Mouse (Mus musculus) right cerebral cortex, adult 18-20 months (tissue): ENCODE measurements around the gene Spag5.
"Not testable (repeated sequence)": the region's sequence is repeated elsewhere in the genome, so short reads cannot be mapped to it uniquely, and the experiment has no call there.

Experiments used
- DNase-seq: peaks from one replicate; pipeline ENCODE4 v3.0.0; 2022; ENCODE audit warnings: mixed read lengths

Spag5 gene

GRCm38 (mm10) chr11:78301357-78302084, at the start of gene Spag5:
TSS of gene Spag5 (plus strand) at chr11:78301529.
- peak; percentile 94 for DNase-seq

GRCm38 (mm10) chr11:78256618-78257017, 44.7 kb upstream of the Spag5 start:
- no peak for DNase-seq

- no peak for DNase-seq
Measured at GRCm38 (mm10) chr11:78260489-78261258, 40.7 kb upstream of the Spag5 start.

GRCm38 (mm10) chr11:78261380-78262352, 39.7 kb upstream of the Spag5 start, which contains the start of gene 2610507B11Rik:
TSS of gene 2610507B11Rik (plus strand) at chr11:78261752.
- DNase-seq, result peak; percentile 93

DNA sequence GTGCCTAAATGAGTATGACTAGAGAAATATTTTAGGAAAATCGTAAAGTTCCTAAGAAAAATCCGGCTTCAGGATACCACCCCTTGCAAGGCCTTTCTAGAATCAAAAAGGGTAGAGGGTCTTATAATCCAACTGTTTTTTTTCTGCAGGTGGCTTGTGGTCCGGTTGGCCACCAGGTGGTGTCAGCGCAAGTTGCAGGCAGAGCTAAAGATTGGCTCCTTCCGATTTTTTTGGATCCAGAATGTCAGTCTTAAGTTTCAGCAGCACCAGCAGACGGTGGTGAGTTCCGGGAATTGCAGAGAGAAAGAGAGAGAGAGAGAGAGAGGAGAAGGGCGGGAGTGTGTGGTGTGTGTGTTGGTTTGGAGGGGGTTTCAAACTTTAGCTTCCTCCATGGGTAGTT, 38.8 kb upstream of the Spag5 start:
- DNase-seq, result peak; percentile 49

GRCm38 (mm10) chr11:78265571-78265970, 35.8 kb upstream of the Spag5 start:
- no peak for DNase-seq

DNA sequence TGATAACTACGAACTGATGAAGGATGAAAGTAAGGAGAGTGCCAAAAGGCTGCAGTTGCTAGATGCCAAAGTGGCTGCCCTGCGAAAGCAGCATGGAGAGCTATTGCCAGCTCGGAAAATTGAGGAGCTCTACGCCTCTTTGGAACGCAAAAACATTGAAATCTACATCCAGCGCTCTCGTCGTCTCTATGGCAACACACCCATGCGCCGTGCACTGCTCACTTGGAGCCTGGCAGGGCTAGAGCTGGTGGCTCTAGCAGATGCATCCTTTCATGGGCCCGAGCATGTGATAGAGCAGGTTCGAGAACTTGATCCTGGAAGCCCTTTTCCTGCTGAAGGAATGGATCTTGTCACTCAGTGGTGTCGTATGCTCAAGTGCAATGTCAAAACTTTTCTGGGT, 29.3 kb upstream of the Spag5 start:
- peak; percentile 80 for DNase-seq

GRCm38 (mm10) chr11:78275596-78275995, 25.7 kb upstream of the Spag5 start:
- DNase-seq, result no peak

GRCm38 (mm10) chr11:78276169-78276568, 25.2 kb upstream of the Spag5 start:
- not testable (repeated sequence) for DNase-seq

- no peak for DNase-seq
Measured at GRCm38 (mm10) chr11:78278853-78279252, 22.5 kb upstream of the Spag5 start.

- no peak for DNase-seq
Measured at GRCm38 (mm10) chr11:78279586-78279985, 21.7 kb upstream of the Spag5 start.

GRCm38 (mm10) chr11:78289146-78289763, 12.1 kb upstream of the Spag5 start:
- no peak for DNase-seq

DNA sequence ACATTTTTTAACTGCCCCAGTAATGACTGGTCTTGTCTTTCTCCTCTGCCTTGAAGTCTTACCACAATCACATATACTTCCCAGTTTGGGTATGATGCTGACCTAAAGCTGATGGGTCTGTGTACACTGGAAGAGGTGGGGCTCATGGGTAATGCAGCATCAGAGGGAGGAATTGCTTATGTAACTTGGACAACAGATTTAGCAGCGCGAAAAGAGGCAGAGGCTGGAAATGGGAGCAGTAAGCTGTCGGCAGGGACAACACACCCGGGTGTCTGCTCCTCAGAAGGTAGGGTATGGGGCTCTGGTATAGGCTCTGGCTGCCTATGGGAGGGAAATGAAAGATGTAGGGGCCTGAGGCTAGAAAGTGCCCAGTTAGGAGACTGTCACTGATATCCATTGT, 10.7 kb upstream of the Spag5 start, which contains the start of gene BC030499:
TSS of gene BC030499 (plus strand) at position 188 of the 400 bp plus-strand sequence.
- DNase-seq, result peak; percentile 65

- DNase-seq, result no peak
Measured at GRCm38 (mm10) chr11:78294585-78294984, 6.7 kb upstream of the Spag5 start.

DNA sequence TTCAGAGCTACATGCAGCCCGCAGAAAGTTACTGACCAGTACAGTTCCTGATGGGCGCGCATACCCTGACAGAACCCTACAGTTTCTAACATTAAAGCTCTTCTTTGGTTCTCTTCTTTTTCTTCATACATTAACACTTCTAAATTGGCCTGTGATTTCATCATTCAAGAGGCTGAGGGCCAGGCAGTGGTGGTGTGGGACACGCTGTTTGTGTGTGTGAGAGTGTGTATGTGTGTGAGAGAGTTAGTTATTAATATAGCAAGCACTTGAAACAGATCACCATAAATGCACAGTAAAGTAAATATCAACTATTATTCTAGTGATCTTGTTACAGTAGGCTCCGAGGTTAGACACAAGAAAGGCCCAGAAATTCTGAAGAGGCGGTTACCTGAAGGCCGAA, 412 bp upstream of the Spag5 start:
- no peak for DNase-seq

GRCm38 (mm10) chr11:78305272-78305671, 3.9 kb downstream of the Spag5 start:
- no peak for DNase-seq

- DNase-seq, result no peak
Measured at GRCm38 (mm10) chr11:78310861-78311511, 9.7 kb downstream of the Spag5 start.

DNA sequence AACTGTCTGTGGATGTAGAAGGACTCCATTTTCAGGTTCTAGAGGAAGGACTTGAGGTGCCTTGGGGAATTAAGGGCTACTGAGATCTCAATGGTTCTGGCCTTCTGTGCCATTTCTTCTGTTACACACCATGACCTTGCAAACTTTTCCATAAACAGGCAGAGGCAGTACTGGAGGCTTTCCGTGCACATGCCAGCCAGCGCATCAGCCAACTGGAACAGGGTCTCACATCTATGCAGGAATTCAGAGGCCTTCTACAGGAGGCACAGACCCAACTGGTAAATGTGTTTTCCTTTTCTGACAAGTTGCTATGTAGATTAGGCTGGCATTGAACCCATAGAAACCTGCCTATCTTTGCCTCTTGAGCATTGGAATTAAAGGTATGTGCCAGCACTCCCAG, 12.3 kb downstream of the Spag5 start:
- DNase-seq, result no peak

DNA sequence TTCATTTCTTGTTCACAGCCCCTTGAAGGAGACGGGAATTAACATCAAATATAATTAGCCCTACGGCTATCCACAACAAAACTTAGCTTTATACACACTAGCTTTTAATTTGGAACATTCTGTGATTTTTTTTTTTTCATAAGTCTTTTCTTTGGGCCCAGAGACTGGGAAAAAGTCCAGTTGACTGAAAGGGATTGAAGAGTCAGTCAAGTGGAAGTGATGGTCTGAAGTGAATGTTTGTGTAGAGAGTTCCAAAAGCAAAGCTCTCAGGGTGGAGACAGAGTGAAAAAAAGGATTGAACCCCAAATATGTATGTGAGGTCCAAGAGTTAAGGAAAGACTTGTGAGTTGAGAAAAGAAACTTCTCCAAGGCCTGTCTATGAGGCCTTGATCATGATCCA, 17.1 kb downstream of the Spag5 start:
- DNase-seq, result no peak

- no peak for DNase-seq
Measured at GRCm38 (mm10) chr11:78322076-78322831, 20.9 kb downstream of the Spag5 start.

GRCm38 (mm10) chr11:78322860-78323259, 21.5 kb downstream of the Spag5 start, which contains the start of gene Aldoc:
TSS of gene Aldoc (plus strand) at chr11:78322968.
- peak; percentile 91 for DNase-seq
